Comparison of ENCODE assay signal across 10 mouse cellular contexts in the genomic region with DNA sequence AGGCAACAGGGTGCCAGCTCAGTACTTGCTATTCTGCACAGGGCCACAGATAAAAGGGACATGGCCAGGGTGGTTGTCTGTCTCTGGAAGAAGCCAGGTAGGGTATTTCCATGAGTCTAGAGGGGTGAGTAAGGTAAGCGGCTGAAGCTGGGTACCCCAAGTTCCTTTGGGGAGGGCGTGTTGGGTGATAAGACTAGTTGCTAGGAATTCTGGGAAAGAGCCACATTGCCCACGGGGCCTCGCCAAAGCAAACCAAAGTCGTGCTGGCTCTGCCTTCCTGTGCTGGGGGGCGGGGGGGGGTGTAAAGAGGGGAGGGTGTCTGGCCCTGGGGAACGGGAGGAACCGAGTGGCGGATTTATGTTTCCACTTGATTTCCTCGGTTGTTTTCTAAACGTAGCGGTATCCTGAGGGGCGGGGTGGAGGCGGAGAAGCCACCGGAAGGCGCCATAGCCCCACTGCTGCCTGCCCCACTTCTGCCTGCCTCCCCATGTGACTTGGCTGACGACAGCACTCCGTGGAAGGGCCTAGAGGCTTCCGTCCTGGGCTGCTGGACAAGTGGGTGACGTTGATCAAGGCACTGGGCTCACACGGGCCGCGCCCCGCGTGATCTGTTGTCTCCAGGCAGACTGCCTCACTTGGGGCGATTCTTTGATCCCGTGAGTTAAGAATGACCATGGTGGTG. TPM values are rescaled to one million over a fixed set of nuclear protein-coding genes. Genes with fewer than 3 reads are reported as not detected.
DNase-seq lines count a peak whose midpoint lies in the region; ATAC-seq and TF ChIP-seq lines count a peak whose summit lies in the region.
"Had no signal": no experiment of that assay in that cellular context is flagged by ENCODE, and none has a peak within 500 bp of the region (broad histone marks: within the 10 kb centered on the region; RNA-seq: fewer than 3 reads in every experiment).

No protein-coding gene starts in this region.

- 67% methylated on average over 27 of the region's 27 CpGs for WGBS in heart, adult 2 months
- 56% methylated on average over 26 of the region's 27 CpGs for WGBS in liver, postnatal 0 days (ENCODE audit: insufficient replicate concordance)
- WGBS in stomach, postnatal 0 days = 73% methylated on average over 27 of the region's 27 CpGs

- TF ChIP-seq POLR2A in heart, adult 2 months (IDR thresholded peaks at IDR 0.05; ENCODE audit: insufficient read depth, low read depth, low read length) = no peak

- ATAC-seq in erythroblast, adult 5-6 weeks (replicated peaks; ENCODE audit: low FRiP score, poor library complexity, severe bottlenecking) = no peak
- no peak for ATAC-seq in liver, postnatal 0 days
- ATAC-seq in stomach, postnatal 0 days (ENCODE audit: low FRiP score, low TSS enrichment) = no peak

- intact Hi-C loops in heart, adult 2 months (cut with DNase I) = no loop called here
- intact Hi-C loops in left cerebral cortex, postnatal 14 days (cut with DNase I) = no loop called here

- H3K4me2 ChIP-seq in liver, postnatal 0 days (ENCODE audit: low read depth, low read length) = 0 out of 2 replicates have a peak overlapping the region, but pooled peaks have one; percentile 11
- H3K4me2 ChIP-seq in stomach, postnatal 0 days (replicated peaks; ENCODE audit: low read depth) = no peak overlapping the region

- H3K27me3 ChIP-seq in erythroblast, embryonic 14.5 days (ENCODE audit: control insufficient read depth) = no peaks in the 10 kb centered on the region
- no peaks in the 10 kb centered on the region for H3K27me3 ChIP-seq in heart, adult 2 months (ENCODE audit: control insufficient read depth, insufficient read depth, low read length)
- no peaks in the 10 kb centered on the region for H3K27me3 ChIP-seq in liver, postnatal 0 days (ENCODE audit: insufficient read depth, low read length)
- H3K27me3 ChIP-seq in stomach, postnatal 0 days (ENCODE audit: control insufficient read depth, insufficient read depth, low read length) = no peaks in the 10 kb centered on the region

- no peak for TF ChIP-seq EP300 in heart, adult 2 months (IDR thresholded peaks at IDR 0.05; ENCODE audit: insufficient read depth, low read depth, low read length)
- no peak for TF ChIP-seq EP300 in liver, postnatal 0 days (IDR thresholded peaks at IDR 0.05; ENCODE audit: low read depth)
- TF ChIP-seq EP300 in stomach, postnatal 0 days (optimal IDR thresholded peaks at IDR 0.05) = no peak

- peak overlapping the region; percentile 87 for H3K9ac ChIP-seq in ES-E14 (ENCODE audit: insufficient read depth, low read depth, low read length, poor library complexity, severe bottlenecking)
- no peak overlapping the region for H3K9ac ChIP-seq in heart, adult 2 months (ENCODE audit: low read depth, low read length)
- H3K9ac ChIP-seq in liver, postnatal 0 days (replicated peaks) = no peak overlapping the region
- H3K9ac ChIP-seq in stomach, postnatal 0 days (ENCODE audit: low read length) = no peak overlapping the region
- H3K9ac ChIP-seq: liver, embryonic 14.5 days had no signal

- DNase-seq in ES-E14 (ENCODE audit: low read depth, low spot score) = no peak
- peak; percentile 40 to 72 for DNase-seq in heart, adult 2 months
- no peak for DNase-seq in liver, postnatal 0 days
- peak; percentile 25 for DNase-seq in stomach, postnatal 0 days (ENCODE audit: low spot score)
- DNase-seq in left cerebral cortex, postnatal 14 days (ENCODE audit: low spot score in 2 of 2) = no peak
- DNase-seq in cerebellum, adult 11-12 months = no peak

- H3K79me2 ChIP-seq in heart, adult 2 months (replicated peaks; ENCODE audit: control insufficient read depth, insufficient read depth, low read length) = no peaks in the 10 kb centered on the region

- H3K27ac ChIP-seq in ES-E14 (ENCODE audit: insufficient read depth, low read depth, low read length, poor library complexity, severe bottlenecking) = peak overlapping the region; percentile 50; the same call in 1 of the 2 replicates
- H3K27ac ChIP-seq in heart, adult 2 months = peak overlapping the region; percentile 43
- no peak overlapping the region for H3K27ac ChIP-seq in liver, postnatal 0 days (ENCODE audit: low read depth)
- H3K27ac ChIP-seq in stomach, postnatal 0 days (replicated peaks) = no peak overlapping the region
- H3K27ac ChIP-seq: liver, embryonic 14.5 days had no signal

- H3K4me3 ChIP-seq in erythroblast, embryonic 14.5 days (replicated peaks) = peak overlapping the region; percentile 43
- peak overlapping the region; percentile 43 to 75 for H3K4me3 ChIP-seq in ES-E14 (ENCODE audit: insufficient read depth in 1 of 2, low read depth in 1 of 2, low read length in 2 of 2, poor library complexity in 1 of 2, severe bottlenecking in 1 of 2)
- H3K4me3 ChIP-seq in heart, adult 2 months = no peak overlapping the region
- H3K4me3 ChIP-seq in liver, postnatal 0 days (ENCODE audit: low read depth, low read length) = no peak overlapping the region
- no peak overlapping the region for H3K4me3 ChIP-seq in stomach, postnatal 0 days (ENCODE audit: low read depth, low read length)

- in situ Hi-C loops in ES-E14 (cut with MboI; ENCODE audit: low sequenced_read_pairs in 2 of 2, unreplicated experiment in 2 of 2) = no loop called here

- no peak for TF ChIP-seq CTCF in heart, adult 2 months (IDR thresholded peaks at IDR 0.05)
- no peak for TF ChIP-seq CTCF in liver, postnatal 0 days (IDR thresholded peaks at IDR 0.05; ENCODE audit: low read depth)
- TF ChIP-seq CTCF in stomach, postnatal 0 days (IDR thresholded peaks at IDR 0.05; ENCODE audit: low read depth) = no peak

- H3K4me1 ChIP-seq in erythroblast, embryonic 14.5 days (ENCODE audit: control insufficient read depth) = peaks cover 2% of the 10 kb centered on the region; the same call in 1 of the 2 replicates
- peaks cover 2 to 28% of the 10 kb centered on the region in 2 experiments; a peak in 3 of 4 replicates for H3K4me1 ChIP-seq in ES-E14 (ENCODE audit: control insufficient read depth in 2 of 2, insufficient read depth in 2 of 2, low read length in 2 of 2, poor library complexity in 1 of 2)
- no peaks in the 10 kb centered on the region for H3K4me1 ChIP-seq in heart, adult 2 months (ENCODE audit: control insufficient read depth, insufficient read depth, low read length)
- no peaks in the 10 kb centered on the region for H3K4me1 ChIP-seq in liver, postnatal 0 days (ENCODE audit: insufficient read depth)
- no peaks in the 10 kb centered on the region for H3K4me1 ChIP-seq in stomach, postnatal 0 days (replicated peaks; ENCODE audit: control insufficient read depth, insufficient read depth)

- H3K36me3 ChIP-seq in erythroblast, embryonic 14.5 days (ENCODE audit: control insufficient read depth) = no peaks in the 10 kb centered on the region
- no peaks in the 10 kb centered on the region for H3K36me3 ChIP-seq in ES-E14 (ENCODE audit: control insufficient read depth, insufficient read depth, low read length, poor library complexity, severe bottlenecking)
- no peaks in the 10 kb centered on the region for H3K36me3 ChIP-seq in heart, adult 2 months (ENCODE audit: control insufficient read depth, insufficient read depth, low read length)
- H3K36me3 ChIP-seq in liver, postnatal 0 days (replicated peaks; ENCODE audit: insufficient read depth, low read length) = no peaks in the 10 kb centered on the region
- no peaks in the 10 kb centered on the region for H3K36me3 ChIP-seq in stomach, postnatal 0 days (ENCODE audit: control insufficient read depth, insufficient read depth, low read length)

- H3K9me3 ChIP-seq in erythroblast, embryonic 14.5 days (ENCODE audit: control insufficient read depth, low read length) = no peaks in the 10 kb centered on the region
- H3K9me3 ChIP-seq in ES-E14 (ENCODE audit: control insufficient read depth, insufficient read depth, low read depth, low read length) = no peaks in the 10 kb centered on the region
- H3K9me3 ChIP-seq in liver, postnatal 0 days (ENCODE audit: low read length) = no peaks in the 10 kb centered on the region
- H3K9me3 ChIP-seq in stomach, postnatal 0 days (ENCODE audit: control insufficient read depth, low read length) = no peaks in the 10 kb centered on the region

RNA-seq across cellular contexts. Expression of a gene that starts 20.1 kb away (rescaled TPM):
- polyA plus RNA-seq in erythroblast, embryonic 14.5 days (2012) = 0.76 and 0.91 TPM in 2 replicates
- total RNA-seq in erythroblast, adult 5-6 weeks (2015; ENCODE audit: low replicate concordance) = 1.3 TPM in 1 of 2 replicates, not detected in the other
- 1.3 and 4.9 TPM in 2 replicates for total RNA-seq in erythroblast, adult 5-6 weeks (2017; ENCODE audit: low replicate concordance)
- 61.0 and 85.9 TPM in 2 replicates for total RNA-seq in ES-E14 (2012; rRNA removed)
- 10 to 100 TPM; 21.3 to 24.0 TPM for total RNA-seq in heart, adult 2 months (2021)
- polyA plus RNA-seq in heart, adult 2 months (2012; rRNA removed) = 27.7 and 35.5 TPM in 2 replicates
- polyA plus RNA-seq in liver, postnatal 0 days (2015; fragmentation: Nextera tagmentation; extraction: Ambion mirVana) = 11.5 and 12.2 TPM in 2 replicates
- polyA plus RNA-seq in stomach, postnatal 0 days (2015; fragmentation: Nextera tagmentation; extraction: Ambion mirVana) = 25.7 and 26.7 TPM in 2 replicates
- 10 to 100 TPM; 52.0 to 56.4 TPM for total RNA-seq in left cerebral cortex, postnatal 14 days (2021)

RNA-seq across cellular contexts. Expression of a gene that starts 20.3 kb away (rescaled TPM):
- polyA plus RNA-seq in erythroblast, embryonic 14.5 days (2012) = not detected in 2 replicates
- total RNA-seq in erythroblast, adult 5-6 weeks (2015; ENCODE audit: low replicate concordance) = not detected in 2 replicates
- total RNA-seq in erythroblast, adult 5-6 weeks (2017; ENCODE audit: low replicate concordance) = not detected in 2 replicates
- 0.16 and 0.36 TPM in 2 replicates for total RNA-seq in ES-E14 (2012; rRNA removed)
- 1 to 10 TPM in 1 of 2 experiments, under 1 TPM in 1; 0.61 to 1.4 TPM for total RNA-seq in heart, adult 2 months (2021)
- polyA plus RNA-seq in heart, adult 2 months (2012; rRNA removed) = 0.39 and 0.59 TPM in 2 replicates
- 0.08 TPM in 2 replicates for polyA plus RNA-seq in liver, postnatal 0 days (2015; fragmentation: Nextera tagmentation; extraction: Ambion mirVana)
- polyA plus RNA-seq in stomach, postnatal 0 days (2015; fragmentation: Nextera tagmentation; extraction: Ambion mirVana) = 0.23 and 0.27 TPM in 2 replicates
- 1 to 10 TPM in 1 of 2 experiments, under 1 TPM in 1; 0.94 to 1.2 TPM for total RNA-seq in left cerebral cortex, postnatal 14 days (2021)

RNA-seq across cellular contexts. Expression of a gene that starts 43.9 kb away (rescaled TPM):
- not detected in 2 replicates for polyA plus RNA-seq in erythroblast, embryonic 14.5 days (2012)
- total RNA-seq in erythroblast, adult 5-6 weeks (2015; ENCODE audit: low replicate concordance) = not detected in 2 replicates
- not detected in 2 replicates for total RNA-seq in erythroblast, adult 5-6 weeks (2017; ENCODE audit: low replicate concordance)
- 0.31 and 0.42 TPM in 2 replicates for total RNA-seq in ES-E14 (2012; rRNA removed)
- 1 to 10 TPM; 1.1 to 1.3 TPM for total RNA-seq in heart, adult 2 months (2021)
- 4.5 and 4.9 TPM in 2 replicates for polyA plus RNA-seq in heart, adult 2 months (2012; rRNA removed)
- polyA plus RNA-seq in liver, postnatal 0 days (2015; fragmentation: Nextera tagmentation; extraction: Ambion mirVana) = 0.07 and 0.08 TPM in 2 replicates
- 3.6 and 3.9 TPM in 2 replicates for polyA plus RNA-seq in stomach, postnatal 0 days (2015; fragmentation: Nextera tagmentation; extraction: Ambion mirVana)
- 10 to 100 TPM; 24.0 to 35.5 TPM for total RNA-seq in left cerebral cortex, postnatal 14 days (2021)
- polyA plus RNA-seq: C2C12 had no signal

RNA-seq across cellular contexts. Expression of a gene that starts 45.7 kb away (rescaled TPM):
- not detected in 2 replicates for polyA plus RNA-seq in erythroblast, embryonic 14.5 days (2012)
- not detected in 2 replicates for total RNA-seq in erythroblast, adult 5-6 weeks (2015; ENCODE audit: low replicate concordance)
- not detected in 2 replicates for total RNA-seq in erythroblast, adult 5-6 weeks (2017; ENCODE audit: low replicate concordance)
- 0.58 and 0.69 TPM in 2 replicates for total RNA-seq in ES-E14 (2012; rRNA removed)
- total RNA-seq in heart, adult 2 months (2021) = under 1 TPM; 0.16 to 0.39 TPM
- 0.12 and 0.57 TPM in 2 replicates for polyA plus RNA-seq in heart, adult 2 months (2012; rRNA removed)
- not detected in 2 replicates for polyA plus RNA-seq in liver, postnatal 0 days (2015; fragmentation: Nextera tagmentation; extraction: Ambion mirVana)
- 0.10 and 0.12 TPM in 2 replicates for polyA plus RNA-seq in stomach, postnatal 0 days (2015; fragmentation: Nextera tagmentation; extraction: Ambion mirVana)
- total RNA-seq in left cerebral cortex, postnatal 14 days (2021) = not detected
- polyA plus RNA-seq: liver, embryonic 14.5 days had no signal

Comparison
In these comparisons a context has a peak if more than half of its experiments do, and no peak if none do; other contexts are left out.
1. H3K4me3 ChIP-seq: peak in erythroblast, embryonic 14.5 days (single experiment) and ES-E14 (2 of 2); none in heart, adult 2 months (single experiment), liver, postnatal 0 days (single experiment) and stomach, postnatal 0 days (single experiment).
2. DNase-seq: peak in heart, adult 2 months (2 of 2) and stomach, postnatal 0 days (single experiment); none in ES-E14 (single experiment), liver, postnatal 0 days (single experiment), left cerebral cortex, postnatal 14 days (0 of 2) and cerebellum, adult 11-12 months (single experiment).
3. H3K27ac ChIP-seq: peak in ES-E14 (single experiment) and heart, adult 2 months (single experiment); none in liver, postnatal 0 days (single experiment) and stomach, postnatal 0 days (single experiment).
4. RNA of a gene that starts 43.9 kb away (total RNA-seq): 24.0 to 35.5 TPM in left cerebral cortex, postnatal 14 days; 1.1 to 1.3 TPM in heart, adult 2 months, 0.31 to 0.42 TPM in ES-E14 and not detected in erythroblast, adult 5-6 weeks; every median in the first group is over 10 times any median in the second.